Mouse (Mus musculus) cortical plate, adult 2 months (tissue): ENCODE measurements around the gene Sugp2.

Source experiments
- CTCF ChIP-seq: fragments of 200-500 bp; IDR thresholded peaks from 2 replicates; pipeline ENCODE4 v1.5.1; 2011; ENCODE audit warnings: mild to moderate bottlenecking, control low read depth, low read length; ENCODE audit not compliant: insufficient read depth; ENCODE audit errors: extremely low read depth
- POLR2A ChIP-seq: fragments of 200-500 bp; IDR thresholded peaks from 2 replicates; pipeline ENCODE4 v1.6.1; 2011; ENCODE audit warnings: mild to moderate bottlenecking, low read length, control low read depth; ENCODE audit not compliant: insufficient read depth; ENCODE audit errors: extremely low read depth

- no peak for TF ChIP-seq CTCF
- TF ChIP-seq POLR2A = no peak
Measured at GRCm38 (mm10) chr8:70300881-70301280, 66.9 kb downstream of the Sugp2 start.
